Comparison of ENCODE assay signal across 30 mouse cellular contexts in genomic region chr12:67887296-67887695, GRCm38 (mm10).
DNase-seq lines count a peak whose midpoint lies in the region; ATAC-seq and TF ChIP-seq lines count a peak whose summit lies in the region.
"Had no signal": no experiment of that assay in that cellular context is flagged by ENCODE, and none has a peak within 500 bp of the region (broad histone marks: within the 10 kb centered on the region; RNA-seq: fewer than 3 reads in every experiment).

No protein-coding gene starts in this region.

- H3K36me3 ChIP-seq in kidney, postnatal 0 days (ENCODE audit: insufficient read depth, low read length) = no peaks in the 10 kb centered on the region
- H3K36me3 ChIP-seq in midbrain, postnatal 0 days (ENCODE audit: insufficient read depth, low read length) = no peaks in the 10 kb centered on the region
- H3K36me3 ChIP-seq: embryonic facial prominence, embryonic 15.5 days; forebrain, embryonic 12.5 days; hindbrain, embryonic 10.5 days; hindbrain, embryonic 15.5 days; liver, embryonic 12.5 days; midbrain, embryonic 10.5 days; midbrain, embryonic 15.5 days; neural tube, embryonic 12.5 days had no signal

- no peak overlapping the region for H3K27ac ChIP-seq in kidney, postnatal 0 days
- no peak overlapping the region for H3K27ac ChIP-seq in midbrain, postnatal 0 days (ENCODE audit: low read depth, low read length)
- H3K27ac ChIP-seq: embryonic facial prominence, embryonic 15.5 days; forebrain, embryonic 12.5 days; hindbrain, embryonic 10.5 days; hindbrain, embryonic 15.5 days; liver, embryonic 12.5 days; midbrain, embryonic 10.5 days; midbrain, embryonic 15.5 days; neural tube, embryonic 12.5 days had no signal

- no peak overlapping the region for H3K4me2 ChIP-seq in kidney, postnatal 0 days (ENCODE audit: low read length)
- H3K4me2 ChIP-seq in midbrain, postnatal 0 days (ENCODE audit: low read depth, low read length, poor library complexity, severe bottlenecking) = no peak overlapping the region
- H3K4me2 ChIP-seq: embryonic facial prominence, embryonic 15.5 days; forebrain, embryonic 12.5 days; hindbrain, embryonic 15.5 days; liver, embryonic 12.5 days; midbrain, embryonic 15.5 days; neural tube, embryonic 12.5 days had no signal

- peak; percentile 4 for DNase-seq in embryo, embryonic 10.5 days (ENCODE audit: low spot score)
- DNase-seq in embryo, embryonic 10 days (ENCODE audit: low spot score) = no peak
- DNase-seq in kidney, postnatal 0 days (ENCODE audit: low spot score) = no peak
- no peak for DNase-seq in kidney, adult 9 months
- DNase-seq in forelimb bud, embryonic 11.5 days (ENCODE audit: low read depth, low spot score) = peak; percentile 40
- DNase-seq in mesoderm, embryonic 11.5 days (ENCODE audit: low read depth, low spot score) = peak; percentile 4
- no peak for DNase-seq in midbrain, postnatal 0 days (ENCODE audit: low spot score)
- no peak for DNase-seq in adrenal gland, postnatal 36 days
- DNase-seq: adrenal gland, postnatal 25 days; cerebellum, adult 2 months; cerebellum, postnatal 14 days; forebrain, postnatal 0 days; gastrocnemius, postnatal 14 days; heart, postnatal 14 days; kidney, adult 2 months; layer of hippocampus, postnatal 36 days; left cerebral cortex, postnatal 4 days; liver, postnatal 0 days; lung, postnatal 4 days; thymus, adult 2 months; thymus, postnatal 36 days had no signal

- ATAC-seq in kidney, postnatal 0 days (replicated peaks; ENCODE audit: low FRiP score, low read depth) = peak; percentile 61; the same call in 1 of the 2 replicates
- ATAC-seq in midbrain, postnatal 0 days (ENCODE audit: low FRiP score) = no peak
- ATAC-seq: forebrain, postnatal 0 days; liver, embryonic 12.5 days; liver, postnatal 0 days; midbrain, embryonic 15.5 days had no signal

- no peak overlapping the region for H3K9ac ChIP-seq in kidney, postnatal 0 days (ENCODE audit: low read depth, low read length)
- no peak overlapping the region for H3K9ac ChIP-seq in midbrain, postnatal 0 days (replicated peaks; ENCODE audit: low read length, poor library complexity, severe bottlenecking)
- H3K9ac ChIP-seq: embryonic facial prominence, embryonic 15.5 days; forebrain, embryonic 12.5 days; forebrain, postnatal 0 days; hindbrain, embryonic 15.5 days; liver, embryonic 12.5 days; liver, postnatal 0 days; midbrain, embryonic 15.5 days; neural tube, embryonic 12.5 days had no signal

- no peak overlapping the region for H3K4me3 ChIP-seq in kidney, postnatal 0 days (replicated peaks; ENCODE audit: low read depth, low read length)
- no peak overlapping the region for H3K4me3 ChIP-seq in midbrain, postnatal 0 days (ENCODE audit: low read depth, low read length)
- H3K4me3 ChIP-seq: embryonic facial prominence, embryonic 15.5 days; forebrain, embryonic 12.5 days; hindbrain, embryonic 10.5 days; hindbrain, embryonic 15.5 days; liver, embryonic 12.5 days; midbrain, embryonic 10.5 days; midbrain, embryonic 15.5 days; myocyte; neural tube, embryonic 12.5 days had no signal

- H3K4me1 ChIP-seq in kidney, postnatal 0 days (replicated peaks; ENCODE audit: insufficient read depth, low read length) = no peaks in the 10 kb centered on the region
- H3K4me1 ChIP-seq in midbrain, postnatal 0 days (ENCODE audit: insufficient read depth, low read length) = no peaks in the 10 kb centered on the region
- H3K4me1 ChIP-seq: embryonic facial prominence, embryonic 15.5 days; forebrain, embryonic 12.5 days; hindbrain, embryonic 10.5 days; hindbrain, embryonic 15.5 days; liver, embryonic 12.5 days; midbrain, embryonic 10.5 days; midbrain, embryonic 15.5 days; neural tube, embryonic 12.5 days had no signal

- H3K27me3 ChIP-seq in kidney, postnatal 0 days (ENCODE audit: insufficient read depth, low read length) = no peaks in the 10 kb centered on the region
- H3K27me3 ChIP-seq in midbrain, postnatal 0 days (ENCODE audit: insufficient read depth, low read length) = no peaks in the 10 kb centered on the region
- H3K27me3 ChIP-seq: embryonic facial prominence, embryonic 15.5 days; forebrain, embryonic 12.5 days; hindbrain, embryonic 15.5 days; liver, embryonic 12.5 days; midbrain, embryonic 15.5 days; neural tube, embryonic 12.5 days had no signal

- 55% methylated on average over 2 of the region's 2 CpGs for WGBS in kidney, postnatal 0 days
- WGBS in midbrain, postnatal 0 days = 77% methylated on average over 2 of the region's 2 CpGs

- no peak for TF ChIP-seq CTCF in kidney, postnatal 0 days (IDR thresholded peaks at IDR 0.05; ENCODE audit: low read depth)
- no peak for TF ChIP-seq CTCF in midbrain, postnatal 0 days (IDR thresholded peaks at IDR 0.05)

- H3K9me3 ChIP-seq in kidney, postnatal 0 days (replicated peaks; ENCODE audit: low read length) = no peaks in the 10 kb centered on the region
- no peaks in the 10 kb centered on the region for H3K9me3 ChIP-seq in midbrain, postnatal 0 days (ENCODE audit: low read length)
- H3K9me3 ChIP-seq: embryonic facial prominence, embryonic 15.5 days; forebrain, embryonic 12.5 days; hindbrain, embryonic 10.5 days; hindbrain, embryonic 15.5 days; liver, embryonic 12.5 days; midbrain, embryonic 10.5 days; midbrain, embryonic 15.5 days; neural tube, embryonic 12.5 days had no signal

Comparison
In these comparisons a context has a peak if more than half of its experiments do, and no peak if none do; other contexts are left out.
1. DNase-seq: peak in embryo, embryonic 10.5 days (single experiment), forelimb bud, embryonic 11.5 days (single experiment) and mesoderm, embryonic 11.5 days (single experiment); none in embryo, embryonic 10 days (single experiment), kidney, postnatal 0 days (single experiment), kidney, adult 9 months (single experiment), midbrain, postnatal 0 days (single experiment) and adrenal gland, postnatal 36 days (0 of 2).